Comparison of ENCODE assay signal across 30 mouse cellular contexts in genomic region chrX:93732975-93733748, GRCm38 (mm10).
DNase-seq lines count a peak whose midpoint lies in the region; ATAC-seq and TF ChIP-seq lines count a peak whose summit lies in the region.
"Had no signal": no experiment of that assay in that cellular context is flagged by ENCODE, and none has a peak within 500 bp of the region (broad histone marks: within the 10 kb centered on the region; RNA-seq: fewer than 3 reads in every experiment).

No protein-coding gene starts in this region.

- no peak overlapping the region for H3K27ac ChIP-seq in liver, embryonic 16.5 days (ENCODE audit: low read length)
- H3K27ac ChIP-seq in liver, embryonic 12.5 days: no peak overlapping the region
- peak overlapping the region; percentile 57; the same call in 1 of the 2 replicates for H3K27ac ChIP-seq in olfactory bulb, adult 2 months (ENCODE audit: insufficient read depth, low read depth, low read length)
- no peak overlapping the region for H3K27ac ChIP-seq in heart, embryonic 12.5 days (ENCODE audit: poor library complexity, severe bottlenecking)
- H3K27ac ChIP-seq: embryonic facial prominence, embryonic 12.5 days; forebrain, embryonic 10.5 days; heart, embryonic 15.5 days; hindbrain, embryonic 13.5 days; liver, embryonic 15.5 days; lung, embryonic 15.5 days; midbrain, embryonic 12.5 days; neural tube, embryonic 12.5 days; stomach, embryonic 15.5 days had no signal

- H3K4me3 ChIP-seq in liver, embryonic 16.5 days (ENCODE audit: low read depth, low read length): no peak overlapping the region
- no peak overlapping the region for H3K4me3 ChIP-seq in liver, embryonic 12.5 days
- no peak overlapping the region for H3K4me3 ChIP-seq in olfactory bulb, adult 2 months (ENCODE audit: insufficient read depth, low read depth, low read length)
- no peak overlapping the region for H3K4me3 ChIP-seq in heart, embryonic 12.5 days
- H3K4me3 ChIP-seq: embryonic facial prominence, embryonic 12.5 days; forebrain, embryonic 10.5 days; heart, embryonic 15.5 days; hindbrain, embryonic 13.5 days; liver, embryonic 15.5 days; lung, embryonic 15.5 days; midbrain, embryonic 12.5 days; myocyte; neural tube, embryonic 12.5 days; stomach, embryonic 15.5 days had no signal

- H3K4me1 ChIP-seq in liver, embryonic 16.5 days (ENCODE audit: control insufficient read depth, low read depth, low read length): peaks cover 3% of the 10 kb centered on the region; the same call in 1 of the 2 replicates
- peaks cover 21% of the 10 kb centered on the region for H3K4me1 ChIP-seq in liver, embryonic 12.5 days
- peaks cover 8% of the 10 kb centered on the region; the same call in 1 of the 2 replicates for H3K4me1 ChIP-seq in olfactory bulb, adult 2 months (ENCODE audit: control insufficient read depth, insufficient read depth, low read length)
- H3K4me1 ChIP-seq in heart, embryonic 12.5 days (replicated peaks): no peaks in the 10 kb centered on the region
- H3K4me1 ChIP-seq: embryonic facial prominence, embryonic 12.5 days; heart, embryonic 15.5 days; hindbrain, embryonic 13.5 days; lung, embryonic 15.5 days; midbrain, embryonic 12.5 days; neural tube, embryonic 12.5 days; stomach, embryonic 15.5 days had no signal

- H3K9me3 ChIP-seq in liver, embryonic 16.5 days (replicated peaks; ENCODE audit: control insufficient read depth, low read length): no peaks in the 10 kb centered on the region
- H3K9me3 ChIP-seq in liver, embryonic 12.5 days (replicated peaks): no peaks in the 10 kb centered on the region
- no peaks in the 10 kb centered on the region for H3K9me3 ChIP-seq in heart, embryonic 12.5 days (replicated peaks)
- H3K9me3 ChIP-seq: embryonic facial prominence, embryonic 12.5 days; forebrain, embryonic 10.5 days; heart, embryonic 15.5 days; hindbrain, embryonic 13.5 days; liver, embryonic 15.5 days; lung, embryonic 15.5 days; midbrain, embryonic 12.5 days; neural tube, embryonic 12.5 days; stomach, embryonic 15.5 days had no signal

- ATAC-seq in liver, embryonic 16.5 days (ENCODE audit: low read depth): 0 out of 2 replicates have a peak, but pooled peaks have one; percentile 19
- ATAC-seq in liver, embryonic 12.5 days: no peak
- no peak for ATAC-seq in heart, embryonic 12.5 days (ENCODE audit: insufficient number of reproducible peaks, low FRiP score)
- ATAC-seq: intestine, embryonic 16.5 days; Patski had no signal

- WGBS in liver, embryonic 16.5 days (ENCODE audit: insufficient replicate concordance): 38% methylated on average over 6 of the region's 6 CpGs
- 46% methylated on average over 6 of the region's 6 CpGs for WGBS in liver, embryonic 12.5 days (ENCODE audit: insufficient replicate concordance)
- WGBS in olfactory bulb, adult 2 months: 57% methylated on average over 6 of the region's 6 CpGs
- 51% methylated on average over 6 of the region's 6 CpGs for WGBS in heart, embryonic 12.5 days

- no peak for TF ChIP-seq CTCF in olfactory bulb, adult 2 months (IDR thresholded peaks at IDR 0.05; ENCODE audit: insufficient read depth, low read depth, low read length)

- no peaks in the 10 kb centered on the region for H3K27me3 ChIP-seq in liver, embryonic 16.5 days (ENCODE audit: control insufficient read depth, insufficient read depth, low read depth, low read length)
- H3K27me3 ChIP-seq in liver, embryonic 12.5 days (replicated peaks): no peaks in the 10 kb centered on the region
- H3K27me3 ChIP-seq in heart, embryonic 12.5 days (replicated peaks): no peaks in the 10 kb centered on the region
- H3K27me3 ChIP-seq: CH12.LX; embryonic facial prominence, embryonic 12.5 days; heart, embryonic 15.5 days; hindbrain, embryonic 13.5 days; liver, embryonic 15.5 days; lung, embryonic 15.5 days; midbrain, embryonic 12.5 days; neural tube, embryonic 12.5 days; stomach, embryonic 15.5 days had no signal

- no peak for TF ChIP-seq POLR2A in olfactory bulb, adult 2 months (IDR thresholded peaks at IDR 0.05; ENCODE audit: insufficient read depth, low read depth, low read length)

- peak; percentile 16 for DNase-seq in embryo, embryonic 10 days (ENCODE audit: low spot score)
- no peak for DNase-seq in embryo, embryonic 10.5 days (ENCODE audit: low spot score)
- peak; percentile 27 for DNase-seq in brain, adult 2 months (ENCODE audit: low read depth, low spot score)
- DNase-seq: adrenal gland, postnatal 10 days; cerebellum, adult 18-20 months; cerebellum, postnatal 10 days; gastrocnemius, postnatal 14 days; kidney, adult 8-10 months; kidney, postnatal 10 days; layer of hippocampus, postnatal 36 days; left cerebral cortex, postnatal 4 days; right cerebral cortex, postnatal 25 days; thymus, postnatal 14 days had no signal

- H3K36me3 ChIP-seq in liver, embryonic 16.5 days (ENCODE audit: control insufficient read depth, insufficient read depth): no peaks in the 10 kb centered on the region
- peaks cover 29% of the 10 kb centered on the region for H3K36me3 ChIP-seq in liver, embryonic 12.5 days
- no peaks in the 10 kb centered on the region for H3K36me3 ChIP-seq in heart, embryonic 12.5 days
- H3K36me3 ChIP-seq: embryonic facial prominence, embryonic 12.5 days; forebrain, embryonic 10.5 days; heart, embryonic 15.5 days; lung, embryonic 15.5 days; neural tube, embryonic 12.5 days; stomach, embryonic 15.5 days had no signal

- no peak overlapping the region for H3K9ac ChIP-seq in liver, embryonic 16.5 days (ENCODE audit: low read depth, low read length)
- H3K9ac ChIP-seq in liver, embryonic 12.5 days: no peak overlapping the region
- H3K9ac ChIP-seq in heart, embryonic 12.5 days: no peak overlapping the region
- H3K9ac ChIP-seq: embryonic facial prominence, embryonic 12.5 days; heart, embryonic 15.5 days; hindbrain, embryonic 13.5 days; liver, embryonic 15.5 days; lung, embryonic 15.5 days; midbrain, embryonic 12.5 days; neural tube, embryonic 12.5 days; stomach, embryonic 15.5 days had no signal

- H3K4me2 ChIP-seq in liver, embryonic 16.5 days (ENCODE audit: low read depth, low read length): no peak overlapping the region
- H3K4me2 ChIP-seq in liver, embryonic 12.5 days: no peak overlapping the region
- H3K4me2 ChIP-seq in heart, embryonic 12.5 days: no peak overlapping the region
- H3K4me2 ChIP-seq: embryonic facial prominence, embryonic 12.5 days; heart, embryonic 15.5 days; hindbrain, embryonic 13.5 days; liver, embryonic 15.5 days; lung, embryonic 15.5 days; midbrain, embryonic 12.5 days; neural tube, embryonic 12.5 days; stomach, embryonic 15.5 days had no signal
